ENCODE assay signal across 22 mouse cellular contexts in genomic region chr10:68074291-68074690, GRCm38 (mm10).
A peak's percentile ranks its signal among the peaks of the same experiment; 100 is the strongest.
DNase-seq lines count a peak whose midpoint lies in the region; ATAC-seq lines count a peak whose summit lies in the region.
"Had no signal": no experiment of that assay in that cellular context is flagged by ENCODE, and none has a peak within 500 bp of the region (broad histone marks: within the 10 kb centered on the region; RNA-seq: fewer than 3 reads in every experiment).

No protein-coding gene starts in this region.

- WGBS in midbrain, embryonic 11.5 days = 93% methylated on average over 12 of the region's 12 CpGs
- 92% methylated on average over 12 of the region's 12 CpGs for WGBS in midbrain, embryonic 13.5 days
- 93% methylated on average over 12 of the region's 12 CpGs for WGBS in forebrain, embryonic 16.5 days

- no peak overlapping the region for H3K27ac ChIP-seq in midbrain, embryonic 11.5 days (ENCODE audit: low read depth, low read length)
- H3K27ac ChIP-seq in midbrain, embryonic 13.5 days = no peak overlapping the region
- H3K27ac ChIP-seq in forebrain, embryonic 16.5 days (ENCODE audit: low read length) = no peak overlapping the region
- H3K27ac ChIP-seq: forebrain, embryonic 10.5 days; forebrain, embryonic 13.5 days; hindbrain, embryonic 12.5 days; hindbrain, embryonic 15.5 days had no signal

- H3K9ac ChIP-seq in midbrain, embryonic 11.5 days (ENCODE audit: low read length) = no peak overlapping the region
- no peak overlapping the region for H3K9ac ChIP-seq in midbrain, embryonic 13.5 days (replicated peaks)
- no peak overlapping the region for H3K9ac ChIP-seq in forebrain, embryonic 16.5 days (replicated peaks; ENCODE audit: low read depth, low read length)
- H3K9ac ChIP-seq: forebrain, embryonic 13.5 days; hindbrain, embryonic 12.5 days; hindbrain, embryonic 15.5 days had no signal

- H3K4me2 ChIP-seq in midbrain, embryonic 11.5 days = no peak overlapping the region
- H3K4me2 ChIP-seq in midbrain, embryonic 13.5 days (replicated peaks) = no peak overlapping the region
- H3K4me2 ChIP-seq in forebrain, embryonic 16.5 days (ENCODE audit: low read length) = no peak overlapping the region
- H3K4me2 ChIP-seq: forebrain, embryonic 13.5 days; hindbrain, embryonic 12.5 days; hindbrain, embryonic 15.5 days had no signal

- ATAC-seq in midbrain, embryonic 11.5 days (ENCODE audit: low FRiP score) = no peak
- no peak for ATAC-seq in midbrain, embryonic 13.5 days
- no peak for ATAC-seq in forebrain, embryonic 16.5 days
- ATAC-seq: activated CD4-positive, CD25-positive, alpha-beta regulatory T cell, adult 4 months; forebrain, embryonic 13.5 days; intestine, postnatal 0 days had no signal

- H3K36me3 ChIP-seq in midbrain, embryonic 11.5 days (ENCODE audit: control insufficient read depth, insufficient read depth, low read length) = no peaks in the 10 kb centered on the region
- no peaks in the 10 kb centered on the region for H3K36me3 ChIP-seq in midbrain, embryonic 13.5 days
- H3K36me3 ChIP-seq in forebrain, embryonic 16.5 days (ENCODE audit: control insufficient read depth, insufficient read depth) = no peaks in the 10 kb centered on the region
- H3K36me3 ChIP-seq: forebrain, embryonic 10.5 days; hindbrain, embryonic 12.5 days; hindbrain, embryonic 15.5 days had no signal

- no peaks in the 10 kb centered on the region for H3K27me3 ChIP-seq in midbrain, embryonic 11.5 days (ENCODE audit: control insufficient read depth, insufficient read depth, low read length)
- no peaks in the 10 kb centered on the region for H3K27me3 ChIP-seq in midbrain, embryonic 13.5 days
- no peaks in the 10 kb centered on the region for H3K27me3 ChIP-seq in forebrain, embryonic 16.5 days (replicated peaks; ENCODE audit: control insufficient read depth, insufficient read depth, low read length)
- H3K27me3 ChIP-seq: CH12.LX; forebrain, embryonic 13.5 days; hindbrain, embryonic 12.5 days; hindbrain, embryonic 15.5 days had no signal

- H3K4me3 ChIP-seq in midbrain, embryonic 11.5 days (ENCODE audit: low read depth, low read length) = no peak overlapping the region
- H3K4me3 ChIP-seq in midbrain, embryonic 13.5 days (replicated peaks) = no peak overlapping the region
- H3K4me3 ChIP-seq in forebrain, embryonic 16.5 days (replicated peaks; ENCODE audit: low read length) = no peak overlapping the region
- H3K4me3 ChIP-seq: forebrain, embryonic 10.5 days; forebrain, embryonic 13.5 days; hindbrain, embryonic 12.5 days; hindbrain, embryonic 15.5 days had no signal

- peak; percentile 91 for DNase-seq in heart, adult 11 months
- no peak for DNase-seq in heart, adult 9 months (ENCODE audit: low spot score in 2 of 2)
- DNase-seq in midbrain, embryonic 11.5 days (ENCODE audit: low spot score, missing footprints) = peak; percentile 41
- peak; percentile 70 for DNase-seq in ZHBTc4 (ENCODE audit: low read depth, low spot score)
- no peak for DNase-seq in urinary bladder, postnatal 25 days (ENCODE audit: low spot score)
- DNase-seq: adrenal gland, adult 8-10 months; adrenal gland, postnatal 25 days; B cell, adult 2 months; cerebellum, adult 18-20 months; cerebellum, adult 9-10 months; cerebellum, postnatal 14 days; gastrocnemius, postnatal 14 days; kidney, adult 2 months had no signal

- H3K9me3 ChIP-seq in midbrain, embryonic 11.5 days (ENCODE audit: control insufficient read depth, low read length) = no peaks in the 10 kb centered on the region
- no peaks in the 10 kb centered on the region for H3K9me3 ChIP-seq in midbrain, embryonic 13.5 days
- no peaks in the 10 kb centered on the region for H3K9me3 ChIP-seq in forebrain, embryonic 16.5 days (ENCODE audit: control insufficient read depth, low read length)
- H3K9me3 ChIP-seq: forebrain, embryonic 10.5 days; forebrain, embryonic 13.5 days; hindbrain, embryonic 12.5 days; hindbrain, embryonic 15.5 days had no signal

- no peaks in the 10 kb centered on the region for H3K4me1 ChIP-seq in midbrain, embryonic 11.5 days (ENCODE audit: control insufficient read depth, insufficient read depth, low read length)
- no peaks in the 10 kb centered on the region for H3K4me1 ChIP-seq in midbrain, embryonic 13.5 days (replicated peaks)
- H3K4me1 ChIP-seq in forebrain, embryonic 16.5 days (replicated peaks; ENCODE audit: control insufficient read depth, insufficient read depth, low read length) = no peaks in the 10 kb centered on the region
- H3K4me1 ChIP-seq: forebrain, embryonic 10.5 days; forebrain, embryonic 13.5 days; hindbrain, embryonic 12.5 days; hindbrain, embryonic 15.5 days had no signal

Comparison
In these comparisons a context has a peak if more than half of its experiments do, and no peak if none do; other contexts are left out.
1. DNase-seq: peak in heart, adult 11 months (single experiment), midbrain, embryonic 11.5 days (single experiment) and ZHBTc4 (single experiment); none in heart, adult 9 months (0 of 2) and urinary bladder, postnatal 25 days (single experiment).